Mouse (Mus musculus): ENCODE measurements at regions not wholly inside any gene's neighbourhood (a gene's known extent, or its start where the extent isn't known, plus 50 kb on each side); places are given as distances from the start of the nearest gene placed in this dataset.

DNA sequence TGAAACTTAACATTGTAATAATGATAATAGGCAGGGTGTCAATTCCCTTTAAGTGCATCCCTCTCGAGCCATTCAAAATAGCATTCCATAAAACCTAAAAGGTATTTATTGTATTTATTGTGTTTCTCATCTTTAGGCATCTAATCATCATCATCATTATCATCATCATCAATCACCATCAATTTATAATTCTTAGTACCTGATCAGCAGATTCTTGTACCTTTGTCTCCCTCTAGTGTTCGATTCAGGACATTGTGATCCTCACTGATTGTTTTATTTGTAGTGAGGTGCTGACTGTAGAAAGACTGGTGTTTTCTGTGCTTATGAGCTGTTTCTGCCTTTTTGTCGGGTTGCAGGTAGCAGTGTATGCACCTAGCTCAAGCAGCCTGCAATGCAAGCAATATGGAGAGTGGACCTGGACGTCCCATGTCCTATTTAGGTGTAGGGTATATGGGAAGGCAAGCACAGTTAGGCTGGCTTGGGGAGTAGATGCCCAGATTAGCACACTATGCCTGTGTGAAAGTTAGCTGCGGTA is 177.4 kb upstream of the Gm28363 start:
- DNase-seq (ENCODE audit: low spot score), result peak; percentile 66
- peak; percentile 68; the same call in 1 of the 2 replicates for ATAC-seq
- 25% methylated on average over 5 of the region's 5 CpGs for WGBS

More for the DNA sequence above, 177.4 kb upstream of the Gm28363 start:
- no peak overlapping the region for H3K27ac ChIP-seq (ENCODE audit: low read depth, low read length)
- no peaks in the 10 kb centered on the region for H3K27me3 ChIP-seq (replicated peaks; ENCODE audit: control insufficient read depth, insufficient read depth, low read length)
- H3K36me3 ChIP-seq (ENCODE audit: control insufficient read depth, insufficient read depth, low read length), result no peaks in the 10 kb centered on the region
- H3K4me3 ChIP-seq (ENCODE audit: low read depth, low read length), result no peak overlapping the region
- no peaks in the 10 kb centered on the region for H3K9me3 ChIP-seq (replicated peaks; ENCODE audit: control insufficient read depth, low read length)
- H3K9ac ChIP-seq (ENCODE audit: low read length), result no peak overlapping the region
- no peak overlapping the region for H3K4me2 ChIP-seq (ENCODE audit: low read length)
- no peaks in the 10 kb centered on the region for H3K4me1 ChIP-seq (ENCODE audit: control insufficient read depth, insufficient read depth, low read length)
